Mouse (Mus musculus): Measurements from ENCODE around the gene Rims4. TPM values are rescaled to one million over a fixed set of nuclear protein-coding genes. Genes with fewer than 3 reads are reported as not detected.

Gene Rims4
- total RNA-seq, 2 experiments from 2014 or later = 42.6 to 47.9 TPM

Other genes with a start within 250 kb of the Rims4 start
- gene Ada, start 168.4 kb downstream of the Rims4 start, total RNA-seq (2021) = 1 to 10 TPM; 1.2 to 1.5 TPM
- gene Ccn5, start 97.8 kb downstream of the Rims4 start, total RNA-seq (2021) = not detected
- gene Kcnk15, start 65.0 kb downstream of the Rims4 start, total RNA-seq (2021) = not detected
- 100 to 1,000 TPM; 506 to 588 TPM for gene Ywhab, start 76.3 kb upstream of the Rims4 start, total RNA-seq (2021)
- 1 to 10 TPM in 1 of 2 experiments, under 1 TPM in 1; 0.32 to 1.3 TPM for gene Pabpc1l, start 106.8 kb upstream of the Rims4 start, total RNA-seq (2021)
- gene Stk4, start 151.6 kb upstream of the Rims4 start, total RNA-seq (2021) = 10 to 100 TPM; 47.8 to 48.6 TPM
- gene Tomm34, start 152.5 kb upstream of the Rims4 start, total RNA-seq (2021) = 10 to 100 TPM; 86.8 to 95.2 TPM